Mouse (Mus musculus) liver, adult 2 months (tissue): ENCODE data around the gene Dcaf10.

Source experiments
- CTCF ChIP-seq: fragments of 200-500 bp; IDR thresholded peaks from 2 replicates; pipeline ENCODE4 v1.5.1; 2011; ENCODE audit warnings: low read depth, low read length, control low read depth
- POLR2A ChIP-seq: fragments of 200-500 bp; IDR thresholded peaks from 2 replicates; pipeline ENCODE4 v1.6.1; 2011; ENCODE audit warnings: low read length, control low read depth; ENCODE audit not compliant: insufficient read depth; ENCODE audit errors: extremely low read depth

DNA sequence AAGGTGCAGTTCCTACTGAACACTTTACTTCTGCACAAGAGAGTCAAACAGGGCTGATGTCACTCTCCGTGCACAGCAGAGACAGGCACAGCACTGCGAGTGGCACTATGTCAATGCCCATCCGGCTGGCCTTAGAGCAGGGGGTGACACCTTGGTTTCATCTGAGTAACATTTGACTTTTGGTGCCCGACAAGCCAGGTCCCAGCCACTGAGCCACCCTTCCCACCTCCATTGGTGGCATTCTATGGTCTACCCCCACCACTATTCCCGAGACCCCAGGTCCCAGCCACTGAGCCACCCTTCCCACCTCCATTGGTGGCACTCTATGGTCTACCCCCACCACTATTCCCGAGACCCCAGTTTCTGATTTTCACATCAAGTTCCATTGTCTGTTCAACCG lies 62.2 kb downstream of the Dcaf10 start:
- TF ChIP-seq CTCF (no peak), POLR2A (no peak)
